Mouse (Mus musculus): ENCODE data around the gene Ankle1. TPM values are rescaled to one million over a fixed set of nuclear protein-coding genes. Genes with fewer than 3 reads are reported as not detected.

The Ankle1 gene
- total and polyA plus RNA-seq, 2 experiments from 2014 or later, result 5.1 TPM

DNA sequence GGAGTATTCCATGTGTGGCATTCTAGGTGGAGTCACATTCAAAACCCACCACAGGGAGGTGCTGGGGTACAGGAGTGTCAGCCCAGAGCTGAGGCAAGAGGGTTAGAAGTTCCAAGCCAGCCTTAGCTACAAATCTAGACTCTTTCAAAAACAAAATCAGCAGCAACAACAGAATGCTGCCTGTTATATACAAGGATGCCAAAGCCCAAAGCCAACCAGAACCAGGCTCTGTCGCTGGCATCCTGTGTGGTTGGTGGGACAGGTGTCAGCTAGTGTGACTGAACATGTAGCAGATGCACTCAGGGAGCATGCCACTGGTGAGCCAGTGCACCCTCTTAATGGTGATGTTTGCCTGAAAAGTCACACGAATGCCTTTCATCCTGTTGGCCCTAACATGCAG, 5.0 kb upstream of the Ankle1 start:
- ATAC-seq, result no peak
- no peak for DNase-seq (ENCODE audit: low spot score)
- no peaks in the 10 kb centered on the region for H3K9me3 ChIP-seq (ENCODE audit: low read length)
- H3K36me3 ChIP-seq (ENCODE audit: insufficient read depth, low read length), result 0 out of 2 replicates have a peak, but pooled peaks cover 4% of the 10 kb centered on the region
- no peak overlapping the region for H3K27ac ChIP-seq
- no peak overlapping the region for H3K4me2 ChIP-seq (ENCODE audit: low read depth, low read length)
- TF ChIP-seq CTCF (IDR thresholded peaks at IDR 0.05; ENCODE audit: low read depth), result no peak
- no peak overlapping the region for H3K4me3 ChIP-seq (ENCODE audit: low read length)
- H3K27me3 ChIP-seq (ENCODE audit: insufficient read depth, low read length), result no peaks in the 10 kb centered on the region
- peaks cover 10% of the 10 kb centered on the region for H3K4me1 ChIP-seq (ENCODE audit: insufficient read depth, low read length)
- no peak overlapping the region for H3K9ac ChIP-seq (replicated peaks; ENCODE audit: low read length)
- whole genome bisulfite sequencing, result 90% methylated on average over 2 of the region's 2 CpGs

DNA sequence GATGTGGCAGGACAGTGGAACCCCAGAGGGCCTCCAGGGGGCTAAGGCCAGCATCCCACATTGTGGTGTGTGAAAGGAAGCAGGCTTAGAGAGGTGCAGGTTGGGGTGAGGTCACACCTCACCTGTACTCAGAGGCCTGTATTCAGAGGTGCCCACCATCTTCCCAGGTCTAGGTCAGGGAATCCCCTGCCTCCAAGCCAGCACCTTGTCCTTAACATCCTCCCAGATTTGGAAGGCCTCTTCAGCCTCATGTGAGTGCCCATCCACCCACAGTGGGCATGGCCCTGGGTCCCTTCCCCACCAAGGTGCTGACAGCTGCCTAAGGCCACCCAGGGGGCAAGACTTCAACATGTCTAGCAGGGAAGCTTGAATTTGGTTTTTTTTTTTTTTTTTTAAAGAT, 4.4 kb upstream of the Ankle1 start:
- no peaks in the 10 kb centered on the region for H3K9me3 ChIP-seq (ENCODE audit: low read length)
- H3K9ac ChIP-seq (replicated peaks; ENCODE audit: low read length), result no peak overlapping the region
- 0 out of 2 replicates have a peak, but pooled peaks cover 4% of the 10 kb centered on the region for H3K36me3 ChIP-seq (ENCODE audit: insufficient read depth, low read length)
- no peak overlapping the region for H3K27ac ChIP-seq
- DNase-seq (ENCODE audit: low spot score) (no peak), ATAC-seq (no peak)
- no peak for TF ChIP-seq CTCF (IDR thresholded peaks at IDR 0.05; ENCODE audit: low read depth)
- H3K4me2 ChIP-seq (ENCODE audit: low read depth, low read length), result no peak overlapping the region
- peaks cover 13% of the 10 kb centered on the region for H3K4me1 ChIP-seq (ENCODE audit: insufficient read depth, low read length)
- H3K4me3 ChIP-seq (ENCODE audit: low read length), result no peak overlapping the region
- no peaks in the 10 kb centered on the region for H3K27me3 ChIP-seq (ENCODE audit: insufficient read depth, low read length)

DNA sequence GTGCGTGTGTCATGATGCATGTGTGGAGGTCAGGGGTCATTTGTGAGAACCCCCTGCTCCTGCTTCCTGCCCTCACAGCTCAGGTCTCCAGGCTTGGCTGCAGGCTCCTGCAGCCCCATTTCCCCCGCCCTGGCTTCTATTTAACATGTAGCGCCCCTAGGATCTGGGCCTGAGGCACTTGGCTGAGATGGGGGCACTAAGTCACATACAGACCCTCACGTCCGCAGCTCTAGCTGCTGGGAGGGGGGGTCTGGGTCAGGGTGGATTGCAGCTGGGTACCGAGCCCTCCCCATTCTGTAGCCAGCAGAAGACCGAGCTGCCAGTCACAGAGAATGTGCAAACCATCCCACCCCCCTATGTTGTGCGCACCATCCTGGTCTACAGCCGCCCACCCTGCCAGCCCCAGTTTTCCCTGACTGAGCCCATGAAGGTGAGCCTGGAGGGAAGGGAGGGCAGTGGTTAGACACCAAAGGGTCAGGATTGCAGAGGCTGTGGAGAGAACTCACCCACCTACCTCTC, 3.3 kb upstream of the Ankle1 start:
- WGBS, result 82% methylated on average over 9 of the region's 9 CpGs
- no peak for DNase-seq (ENCODE audit: low spot score)
- H3K27me3 ChIP-seq (ENCODE audit: insufficient read depth, low read length), result no peaks in the 10 kb centered on the region

DNA sequence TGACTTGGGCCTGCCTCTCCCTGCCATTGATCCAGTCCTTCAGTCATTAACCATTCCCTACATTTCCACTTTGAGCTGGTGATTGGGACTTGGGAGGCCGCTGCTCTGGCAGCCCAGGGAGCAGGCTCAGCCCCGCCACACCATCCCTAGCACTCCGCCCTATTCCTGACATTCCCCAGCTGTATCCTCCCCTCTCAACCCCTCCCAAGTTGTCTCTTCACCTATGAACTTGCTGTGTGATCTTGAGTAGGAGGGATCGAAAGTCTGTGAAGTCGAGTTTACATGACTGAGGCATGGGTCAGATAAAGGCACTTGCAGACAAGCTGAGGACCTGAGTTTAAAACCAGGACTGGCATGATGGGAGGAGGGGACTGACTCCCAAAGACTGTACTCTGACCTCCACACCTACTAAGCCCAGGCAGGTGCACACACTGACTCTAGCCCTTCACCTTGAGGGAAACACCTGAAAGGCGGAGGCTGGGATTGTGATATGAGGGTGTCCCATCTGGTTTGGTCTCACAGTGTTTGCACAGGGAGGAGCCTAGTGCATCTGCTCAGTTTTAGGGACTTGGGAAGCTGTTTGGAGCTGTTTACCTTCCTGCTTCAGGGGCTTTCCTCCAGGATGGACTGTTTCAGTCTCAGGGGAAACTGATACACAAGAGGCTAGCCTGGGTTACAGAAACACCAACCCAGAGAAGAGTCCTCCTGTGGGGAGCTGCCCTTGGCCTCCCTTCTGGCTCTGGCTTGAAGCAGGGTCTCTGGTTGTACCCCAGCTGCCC, 2.5 kb upstream of the Ankle1 start:
- Histone ChIP-seq H3K4me1 (ENCODE audit: insufficient read depth, low read length) (peaks cover 9% of the 10 kb centered on the region; the same call in 1 of the 2 replicates), H3K4me2 (ENCODE audit: low read depth, low read length) (no peak overlapping the region), H3K9me3 (ENCODE audit: low read length) (no peaks in the 10 kb centered on the region), H3K27me3 (ENCODE audit: insufficient read depth, low read length) (no peaks in the 10 kb centered on the region), H3K9ac (replicated peaks; ENCODE audit: low read length) (no peak overlapping the region), H3K36me3 (ENCODE audit: insufficient read depth, low read length) (0 out of 2 replicates have a peak, but pooled peaks cover 4% of the 10 kb centered on the region), H3K4me3 (ENCODE audit: low read length) (no peak overlapping the region), H3K27ac (no peak overlapping the region)
- WGBS, result 86% methylated on average over 6 of the region's 6 CpGs
- no peak for TF ChIP-seq CTCF (IDR thresholded peaks at IDR 0.05; ENCODE audit: low read depth)
- DNase-seq (ENCODE audit: low spot score), result no peak
- ATAC-seq, result no peak

More for the DNA sequence above, 3.3 kb upstream of the Ankle1 start:
- Histone ChIP-seq H3K4me3 (ENCODE audit: low read length) (no peak overlapping the region), H3K36me3 (ENCODE audit: insufficient read depth, low read length) (0 out of 2 replicates have a peak, but pooled peaks cover 4% of the 10 kb centered on the region), H3K9me3 (ENCODE audit: low read length) (no peaks in the 10 kb centered on the region), H3K9ac (replicated peaks; ENCODE audit: low read length) (no peak overlapping the region), H3K4me2 (ENCODE audit: low read depth, low read length) (no peak overlapping the region), H3K27ac (no peak overlapping the region), H3K4me1 (ENCODE audit: insufficient read depth, low read length) (peaks cover 11% of the 10 kb centered on the region)
- no peak for ATAC-seq
- no peak for TF ChIP-seq CTCF (IDR thresholded peaks at IDR 0.05; ENCODE audit: low read depth)

DNA sequence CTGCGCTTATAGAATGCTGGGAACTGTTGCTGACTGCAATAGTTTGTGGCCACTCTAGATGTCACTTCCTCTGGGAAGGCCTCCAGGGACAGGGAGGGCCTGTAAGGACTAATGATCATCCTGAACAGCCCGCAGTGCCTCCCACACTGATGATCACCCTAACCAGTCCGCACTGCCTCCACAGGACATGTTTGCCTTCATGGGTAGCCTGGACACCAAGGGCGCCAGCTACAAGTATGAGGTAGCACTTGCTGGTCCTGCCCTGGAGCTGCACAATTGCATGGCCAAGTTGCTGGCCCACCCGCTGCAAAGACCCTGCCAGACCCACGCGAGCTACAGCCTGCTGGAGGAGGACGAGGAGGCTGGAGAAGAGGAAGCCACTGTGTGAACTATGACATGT, 1.8 kb upstream of the Ankle1 start:
- H3K27ac ChIP-seq, result no peak overlapping the region
- 0 out of 2 replicates have a peak, but pooled peaks cover 4% of the 10 kb centered on the region for H3K36me3 ChIP-seq (ENCODE audit: insufficient read depth, low read length)
- no peak overlapping the region for H3K9ac ChIP-seq (replicated peaks; ENCODE audit: low read length)
- peaks cover 9% of the 10 kb centered on the region; the same call in 1 of the 2 replicates for H3K4me1 ChIP-seq (ENCODE audit: insufficient read depth, low read length)
- no peak overlapping the region for H3K4me2 ChIP-seq (ENCODE audit: low read depth, low read length)
- H3K9me3 ChIP-seq (ENCODE audit: low read length), result no peaks in the 10 kb centered on the region
- DNase-seq (ENCODE audit: low spot score) (no peak), ATAC-seq (no peak)
- no peaks in the 10 kb centered on the region for H3K27me3 ChIP-seq (ENCODE audit: insufficient read depth, low read length)
- no peak overlapping the region for H3K4me3 ChIP-seq (ENCODE audit: low read length)
- TF ChIP-seq CTCF (IDR thresholded peaks at IDR 0.05; ENCODE audit: low read depth), result no peak
- WGBS, result 92% methylated on average over 8 of the region's 8 CpGs

DNA sequence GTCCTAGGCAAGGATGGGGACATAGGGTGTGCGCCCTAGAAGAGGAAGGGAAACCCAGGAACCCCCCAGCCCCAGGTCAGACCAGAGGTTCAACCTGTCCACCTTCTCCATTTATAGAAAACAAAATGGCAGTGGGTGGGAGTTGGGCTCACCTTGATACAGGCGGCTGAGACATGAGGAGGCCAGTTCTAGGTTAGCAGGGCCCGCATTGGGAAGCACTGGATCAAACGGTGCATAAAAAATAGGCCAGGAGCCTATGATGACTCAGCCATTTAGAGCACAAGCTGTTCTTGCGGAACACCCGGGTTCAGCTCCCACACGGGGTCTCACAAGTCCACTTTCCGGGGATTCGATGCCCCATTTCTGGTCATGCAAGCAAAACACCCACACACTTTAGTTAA, 859 bp upstream of the Ankle1 start:
- no peak for DNase-seq (ENCODE audit: low spot score)

More for the DNA sequence above, 859 bp upstream of the Ankle1 start:
- Histone ChIP-seq H3K4me2 (ENCODE audit: low read depth, low read length) (no peak overlapping the region), H3K27ac (no peak overlapping the region), H3K27me3 (ENCODE audit: insufficient read depth, low read length) (no peaks in the 10 kb centered on the region), H3K4me1 (ENCODE audit: insufficient read depth, low read length) (peaks cover 9% of the 10 kb centered on the region; the same call in 1 of the 2 replicates), H3K4me3 (ENCODE audit: low read length) (no peak overlapping the region), H3K9ac (replicated peaks; ENCODE audit: low read length) (no peak overlapping the region), H3K9me3 (ENCODE audit: low read length) (no peaks in the 10 kb centered on the region), H3K36me3 (ENCODE audit: insufficient read depth, low read length) (no peaks in the 10 kb centered on the region)
- WGBS, result 80% methylated on average over 9 of the region's 9 CpGs
- ATAC-seq, result no peak
- no peak for TF ChIP-seq CTCF (IDR thresholded peaks at IDR 0.05; ENCODE audit: low read depth)

Measured in hindbrain, postnatal 0 days (tissue).